Mouse (Mus musculus) brain, embryonic 14.5 days (tissue): Measurements from ENCODE around the gene Arid2.

Experiments used
- CTCF ChIP-seq: fragments of 200-500 bp; IDR thresholded peaks from 2 replicates; pipeline ENCODE4 v1.5.1; 2012; ENCODE audit warnings: inconsistent platforms, mild to moderate bottlenecking, moderate library complexity, borderline replicate concordance; ENCODE audit not compliant: insufficient read depth, insufficient read length; ENCODE audit errors: extremely low read depth
- POLR2A ChIP-seq: fragments of 200-500 bp; IDR thresholded peaks from 2 replicates; pipeline ENCODE4 v1.6.1; 2012; ENCODE audit warnings: mild to moderate bottlenecking, inconsistent platforms, borderline replicate concordance; ENCODE audit not compliant: poor library complexity, insufficient read depth, insufficient read length, severe bottlenecking; ENCODE audit errors: extremely low read depth

DNA sequence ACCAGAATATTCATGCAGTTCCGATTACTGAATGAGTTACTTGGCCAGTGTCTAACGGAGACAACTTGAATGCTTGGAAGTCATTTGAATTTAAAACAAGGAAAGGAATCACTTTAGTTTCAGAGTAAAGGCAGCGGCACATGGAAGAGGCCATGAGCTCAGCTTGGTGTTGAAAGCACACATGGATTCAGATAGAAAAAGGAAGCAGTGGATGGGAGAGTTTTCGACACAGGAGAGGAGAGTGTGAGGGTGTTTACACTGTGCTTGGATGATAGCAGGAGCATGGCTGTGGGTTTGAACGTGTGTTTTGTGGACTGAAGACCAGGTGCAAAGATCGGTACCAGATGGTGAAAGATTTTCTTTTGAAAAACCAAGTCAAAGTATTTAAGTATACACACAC, 22.0 kb downstream of the Arid2 start:
- TF ChIP-seq POLR2A: no peak
- no peak for TF ChIP-seq CTCF
